Mouse (Mus musculus) neural tube, embryonic 11.5 days (tissue): ENCODE measurements at regions not wholly inside any gene's neighbourhood (a gene's known extent, or its start where the extent isn't known, plus 50 kb on each side); places are given as distances from the start of the nearest gene placed in this dataset.
"Not testable (repeated sequence)": the region's sequence is repeated elsewhere in the genome, so short reads cannot be mapped to it uniquely, and the experiment has no call there.

Source experiments
- ATAC-seq: fragments of 200-750 bp; cut with Nextera tagmentation; 2 replicates; pipeline ENCODE4 v1.8.0; 2017; ENCODE audit warnings: moderate number of reproducible peaks, mild to moderate bottlenecking, moderate TSS enrichment, moderate library complexity; ENCODE audit not compliant: insufficient read depth, low FRiP score, low TSS enrichment
- DNase-seq: peaks from one replicate; pipeline ENCODE4 v3.0.0-alpha.2; 2015; ENCODE audit warnings: low spot score
- H3K27ac ChIP-seq: fragments of 300-500 bp; sonication (generic); 2 replicates; pipeline ENCODE4 v1.5.1; 2014; ENCODE audit warnings: low read depth, mild to moderate bottlenecking, low read length
- H3K27me3 ChIP-seq: fragments of 300-500 bp; sonication (generic); 2 replicates; pipeline ENCODE4 v1.6.1; 2014; ENCODE audit warnings: mild to moderate bottlenecking, low read length, mixed read lengths; ENCODE audit not compliant: control insufficient read depth, insufficient read depth
- H3K36me3 ChIP-seq: fragments of 300-500 bp; sonication (generic); 2 replicates; pipeline ENCODE4 v1.6.1; 2014; ENCODE audit warnings: mild to moderate bottlenecking, low read length, moderate library complexity, mixed read lengths; ENCODE audit not compliant: control insufficient read depth, insufficient read depth
- H3K4me1 ChIP-seq: fragments of 300-500 bp; sonication (generic); 2 replicates; pipeline ENCODE4 v1.6.1; 2014; ENCODE audit warnings: low read length, mixed read lengths; ENCODE audit not compliant: control insufficient read depth, insufficient read depth
- H3K4me2 ChIP-seq: fragments of 300-500 bp; sonication (generic); 2 replicates; pipeline ENCODE4 v1.6.1; 2014; ENCODE audit warnings: low read depth, mild to moderate bottlenecking, moderate library complexity
- H3K4me3 ChIP-seq: fragments of 300-500 bp; sonication (generic); 2 replicates; pipeline ENCODE4 v1.5.1; 2014; ENCODE audit warnings: low read depth, low read length
- H3K9ac ChIP-seq: fragments of 300-500 bp; sonication (generic); 2 replicates; pipeline ENCODE4 v1.6.1; 2014; ENCODE audit warnings: mild to moderate bottlenecking, low read length
- H3K9me3 ChIP-seq: fragments of 300-500 bp; sonication (generic); 2 replicates; pipeline ENCODE4 v1.6.1; 2016; ENCODE audit warnings: low read length; ENCODE audit not compliant: control insufficient read depth
- WGBS: fragments of 180-500 bp; shearing (Covaris S2); extraction: QIAGEN DNeasy Blood & Tissue Kit; methylation state at CpG from one replicate; pipeline ENCODE4 v1.1.7; 2014; 5-methylcytosine and 5-hydroxymethylcytosine counted together

DNA sequence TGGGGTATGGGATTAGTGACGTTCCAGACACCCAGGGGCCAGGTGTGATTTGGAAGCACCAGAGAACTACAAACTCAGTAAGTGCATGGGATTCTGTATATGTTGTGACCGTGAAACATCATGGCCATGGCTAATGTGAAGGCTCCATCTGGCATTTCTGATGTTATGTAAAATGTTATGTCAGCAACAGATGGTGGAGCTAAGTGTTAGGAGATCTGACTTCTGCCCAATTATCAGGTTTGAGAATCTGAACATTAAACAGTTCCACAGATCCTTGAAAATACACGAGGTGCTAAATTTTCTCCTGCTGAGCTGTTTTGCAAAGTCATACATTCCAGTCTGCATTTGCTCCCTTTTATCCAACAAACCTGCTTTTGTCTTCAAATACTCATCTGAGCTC is 223.6 kb upstream of the Egfl6 start:
- DNase-seq (no peak), ATAC-seq (no peak)
- Histone ChIP-seq H3K27me3 (peaks cover 2% of the 10 kb centered on the region; the same call in 1 of the 2 replicates), H3K27ac (no peak overlapping the region), H3K4me2 (no peak overlapping the region), H3K4me3 (no peak overlapping the region), H3K36me3 (no peaks in the 10 kb centered on the region), H3K9ac (no peak overlapping the region), H3K4me1 (no peaks in the 10 kb centered on the region), H3K9me3 (no peaks in the 10 kb centered on the region)
- WGBS = 54% methylated on average over 3 of the region's 3 CpGs

DNA sequence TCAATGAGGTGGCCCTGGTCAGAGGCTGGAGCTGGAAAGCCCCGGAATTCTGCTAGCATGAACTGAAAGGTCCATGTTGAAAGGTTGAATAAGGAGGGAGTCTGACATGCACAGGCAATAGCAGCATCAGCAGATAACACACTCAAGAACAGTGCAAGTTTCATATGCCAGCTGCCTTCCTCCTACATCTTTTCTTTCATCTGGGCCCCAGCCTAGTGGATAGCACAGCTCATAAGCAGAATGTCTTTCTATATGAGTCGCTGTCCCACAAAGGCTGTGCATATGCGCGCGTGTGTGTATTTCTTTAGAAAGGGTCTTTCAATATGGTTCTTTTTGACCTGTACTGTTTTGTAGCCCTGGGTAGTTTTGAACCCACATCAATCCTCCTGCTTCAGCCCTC is 222.7 kb upstream of the Egfl6 start:
- Histone ChIP-seq H3K36me3 (no peaks in the 10 kb centered on the region), H3K27ac (no peak overlapping the region), H3K9me3 (no peaks in the 10 kb centered on the region), H3K9ac (no peak overlapping the region), H3K27me3 (peaks cover 2% of the 10 kb centered on the region; the same call in 1 of the 2 replicates), H3K4me3 (no peak overlapping the region), H3K4me2 (no peak overlapping the region), H3K4me1 (no peaks in the 10 kb centered on the region)
- WGBS = 94% methylated on average over 5 of the region's 5 CpGs
- DNase-seq (no peak), ATAC-seq (no peak)

DNA sequence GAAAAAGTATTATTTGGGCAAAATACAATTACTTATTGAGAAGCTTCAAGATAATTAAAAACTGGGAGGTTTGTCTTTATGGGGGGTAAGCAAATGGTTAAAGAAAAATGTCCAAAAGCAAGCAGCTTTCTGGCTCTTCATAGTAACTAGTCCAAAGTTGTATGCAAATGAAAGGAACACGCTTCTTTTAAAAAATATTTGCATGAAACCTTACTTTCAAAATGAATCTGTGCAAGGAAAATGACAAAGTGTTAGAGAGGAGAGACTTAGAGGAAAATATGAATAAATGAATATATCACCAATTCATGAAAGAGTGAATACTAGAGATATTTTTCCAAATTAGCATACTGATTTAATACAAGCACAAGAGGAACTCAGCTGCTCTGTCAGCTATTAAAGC is 220.4 kb upstream of the Egfl6 start:
- H3K27ac ChIP-seq = peak overlapping the region; percentile 70; the same call in 1 of the 2 replicates
- H3K9me3 ChIP-seq = no peaks in the 10 kb centered on the region
- no peak for ATAC-seq
- DNase-seq = no peak
- 0 out of 2 replicates have a peak, but pooled peaks cover 2% of the 10 kb centered on the region for H3K27me3 ChIP-seq
- WGBS = 70% methylated on average over 1 of the region's 1 CpGs
- no peak overlapping the region for H3K4me3 ChIP-seq
- H3K36me3 ChIP-seq = no peaks in the 10 kb centered on the region
- no peak overlapping the region for H3K4me2 ChIP-seq
- H3K9ac ChIP-seq = no peak overlapping the region
- no peaks in the 10 kb centered on the region for H3K4me1 ChIP-seq

DNA sequence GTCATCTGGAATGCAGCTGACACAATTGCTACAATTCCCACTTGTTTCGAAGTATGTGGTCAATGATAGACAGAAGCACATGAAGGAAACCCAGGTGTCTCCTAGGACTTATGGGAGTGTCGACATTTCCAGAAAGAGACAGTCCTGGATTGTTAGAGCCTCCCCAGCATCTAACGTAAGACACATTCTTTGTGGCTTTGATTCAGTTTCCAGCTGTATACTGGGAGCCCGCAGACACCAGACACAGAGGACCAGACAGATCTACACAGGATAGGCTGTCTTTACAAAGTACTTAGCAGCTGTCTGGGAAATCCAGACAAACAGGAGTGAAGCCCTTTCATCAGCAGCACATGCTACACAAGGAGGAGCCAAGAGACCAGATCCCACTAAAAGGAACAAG is 220.0 kb upstream of the Egfl6 start:
- H3K9me3 ChIP-seq = no peaks in the 10 kb centered on the region
- ATAC-seq (peak; percentile 70), DNase-seq (peak; percentile 34)
- WGBS = 30% methylated on average over 4 of the region's 4 CpGs
- H3K27me3 ChIP-seq = 0 out of 2 replicates have a peak, but pooled peaks cover 1% of the 10 kb centered on the region
- peak overlapping the region; percentile 70 for H3K27ac ChIP-seq
- H3K4me1 ChIP-seq = no peaks in the 10 kb centered on the region
- H3K4me3 ChIP-seq = no peak overlapping the region
- H3K9ac ChIP-seq = no peak overlapping the region
- H3K36me3 ChIP-seq = no peaks in the 10 kb centered on the region
- no peak overlapping the region for H3K4me2 ChIP-seq

DNA sequence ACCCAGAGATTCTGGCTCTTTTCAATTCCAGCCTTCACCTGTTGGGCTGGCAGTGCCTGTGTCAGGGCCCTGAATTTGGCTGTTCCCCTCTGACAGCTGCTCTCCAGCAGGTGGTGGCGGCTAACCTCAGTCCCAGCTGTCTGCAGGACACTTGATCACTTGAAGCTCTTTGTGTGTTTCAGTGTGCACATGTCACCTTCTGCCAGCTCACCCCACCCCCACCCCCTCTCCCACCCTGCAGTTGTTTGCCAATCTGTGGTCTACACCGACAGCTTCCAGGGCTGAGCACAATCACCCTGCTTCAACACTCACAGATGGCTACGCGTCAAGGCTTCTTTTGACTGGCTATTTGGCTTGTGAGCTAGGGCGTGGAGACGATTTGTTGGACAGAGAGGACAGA is 217.7 kb upstream of the Egfl6 start:
- Histone ChIP-seq H3K27me3 (no peaks in the 10 kb centered on the region), H3K36me3 (no peaks in the 10 kb centered on the region), H3K27ac (peak overlapping the region; percentile 77; the same call in 1 of the 2 replicates), H3K4me2 (no peak overlapping the region), H3K4me1 (no peaks in the 10 kb centered on the region), H3K9me3 (no peaks in the 10 kb centered on the region), H3K9ac (no peak overlapping the region), H3K4me3 (no peak overlapping the region)
- peak; percentile 50 for DNase-seq
- 30% methylated on average over 6 of the region's 6 CpGs for WGBS
- peak; percentile 78 for ATAC-seq

DNA sequence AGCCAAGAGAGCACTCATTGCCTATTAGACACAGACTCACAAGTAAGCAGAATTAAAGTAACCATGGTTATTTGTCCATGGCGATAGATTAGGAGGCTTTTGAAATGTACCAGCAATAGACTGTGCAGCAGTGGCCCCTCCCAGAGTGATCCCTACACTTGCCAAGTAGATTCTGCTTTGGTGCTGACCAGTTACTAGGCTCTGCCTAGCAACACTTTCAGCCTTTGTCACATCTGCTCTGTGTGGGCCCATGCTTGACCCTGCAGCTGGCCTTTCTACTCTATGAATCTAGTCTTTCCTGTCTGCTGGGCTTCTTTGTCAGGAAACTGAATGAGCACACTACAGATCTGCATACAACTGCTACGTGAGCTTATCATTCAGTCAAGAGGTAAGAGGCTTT is 215.5 kb upstream of the Egfl6 start:
- Histone ChIP-seq H3K27ac (no peak overlapping the region), H3K36me3 (no peaks in the 10 kb centered on the region), H3K9ac (no peak overlapping the region), H3K4me2 (no peak overlapping the region), H3K4me3 (no peak overlapping the region), H3K4me1 (no peaks in the 10 kb centered on the region), H3K9me3 (no peaks in the 10 kb centered on the region), H3K27me3 (no peaks in the 10 kb centered on the region)
- ATAC-seq = 0 out of 2 replicates have a peak, but pooled peaks have one; percentile 25
- 60% methylated on average over 2 of the region's 2 CpGs for WGBS
- no peak for DNase-seq

DNA sequence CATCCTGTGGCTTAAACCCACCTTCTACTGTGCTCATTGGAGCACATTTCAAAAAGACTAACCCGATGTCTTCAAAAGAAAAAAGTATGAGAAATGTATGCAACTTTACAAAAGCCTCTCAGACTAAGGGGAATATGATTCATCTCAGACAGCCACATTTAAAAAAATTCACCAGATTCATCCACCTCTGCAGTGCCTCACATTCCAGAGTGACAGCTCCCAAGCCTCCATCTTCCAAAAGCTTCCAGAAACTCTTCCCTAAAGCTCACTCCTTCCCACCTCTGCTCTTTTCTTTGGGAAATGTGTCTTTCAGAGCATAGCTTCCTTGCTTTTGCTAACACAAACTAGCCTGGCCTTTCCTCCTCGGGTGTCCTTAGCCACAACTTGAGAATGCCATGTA is 210.1 kb upstream of the Egfl6 start:
- no peak overlapping the region for H3K9ac ChIP-seq
- H3K9me3 ChIP-seq = no peaks in the 10 kb centered on the region
- H3K4me3 ChIP-seq = no peak overlapping the region
- no peak for ATAC-seq
- H3K36me3 ChIP-seq = no peaks in the 10 kb centered on the region
- no peak overlapping the region for H3K27ac ChIP-seq
- H3K27me3 ChIP-seq = no peaks in the 10 kb centered on the region
- no peak overlapping the region for H3K4me2 ChIP-seq
- no peak for DNase-seq
- WGBS = 83% methylated on average over 2 of the region's 2 CpGs
- H3K4me1 ChIP-seq = no peaks in the 10 kb centered on the region

DNA sequence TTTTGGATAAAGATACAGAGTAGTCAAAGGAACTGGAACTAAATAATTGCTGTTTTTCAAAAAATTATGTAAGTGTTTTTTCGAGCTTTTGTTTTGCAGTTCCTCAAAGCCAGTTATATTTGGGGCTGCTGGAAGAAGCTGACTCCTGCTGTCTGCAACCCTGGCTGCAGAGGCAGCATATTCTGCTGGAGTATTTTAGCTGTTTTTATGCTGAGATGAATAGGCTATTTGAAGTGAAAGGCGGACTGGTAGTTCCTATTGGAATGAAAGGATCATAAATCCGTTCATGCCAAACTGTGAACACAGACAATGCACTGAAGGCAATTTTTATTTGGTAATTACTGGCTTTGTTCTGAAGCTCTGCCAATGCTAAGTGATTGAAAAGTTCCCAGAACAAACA is 203.5 kb upstream of the Egfl6 start:
- H3K27me3 ChIP-seq = no peaks in the 10 kb centered on the region
- no peak overlapping the region for H3K4me3 ChIP-seq
- DNase-seq (no peak), ATAC-seq (no peak)
- no peak overlapping the region for H3K27ac ChIP-seq
- H3K36me3 ChIP-seq = no peaks in the 10 kb centered on the region
- no peak overlapping the region for H3K9ac ChIP-seq
- no peak overlapping the region for H3K4me2 ChIP-seq
- no peaks in the 10 kb centered on the region for H3K9me3 ChIP-seq
- 42% methylated on average over 3 of the region's 3 CpGs for WGBS
- no peaks in the 10 kb centered on the region for H3K4me1 ChIP-seq

DNA sequence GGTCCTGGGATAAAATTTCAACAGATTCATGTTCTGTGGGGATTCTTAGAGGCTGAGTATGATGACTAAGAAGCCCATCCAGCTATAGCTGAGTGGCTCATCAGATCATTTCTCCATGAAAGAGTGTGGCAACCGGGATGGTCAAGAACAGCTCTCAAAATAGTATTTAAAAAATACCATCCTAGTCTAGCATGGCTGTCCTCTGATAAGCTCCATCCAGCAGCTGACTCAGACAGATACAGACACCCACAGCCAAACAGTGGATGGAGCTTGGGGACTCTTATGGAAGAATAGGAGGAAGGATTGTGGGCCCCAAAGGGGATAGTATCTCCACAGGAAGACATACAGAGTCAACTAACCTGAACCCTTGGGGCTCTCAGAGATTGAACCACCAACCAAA is 201.6 kb upstream of the Egfl6 start:
- not testable (repeated sequence) for DNase-seq, H3K4me3 ChIP-seq, H3K27me3 ChIP-seq, H3K9ac ChIP-seq, H3K36me3 ChIP-seq, H3K4me2 ChIP-seq, H3K4me1 ChIP-seq, H3K27ac ChIP-seq, ATAC-seq, H3K9me3 ChIP-seq
- WGBS = 95% methylated on average over 1 of the region's 1 CpGs
